Mouse (Mus musculus) megakaryocyte progenitor cell, adult 5-6 weeks (primary cell): ENCODE data around the gene Fastkd2. TPM values are rescaled to one million over a fixed set of nuclear protein-coding genes. Genes with fewer than 3 reads are reported as not detected.
A peak's percentile ranks its signal among the peaks of the same experiment; 100 is the strongest.

Experiments used
- ATAC-seq: replicated peaks from 2 replicates; pipeline ENCODE4 v1.8.0; 2016; ENCODE audit warnings: mild to moderate bottlenecking, moderate TSS enrichment, inconsistent platforms; ENCODE audit not compliant: poor library complexity
- total RNA-seq, 2 experiments: library from RNA; stranded (forward) in 1 of 2; stranded (reverse) in 1 of 2; fragments of 157-497, 149-512 nt in 1 of 2; fragments of 200-1000 nt in 1 of 2; gene quantifications; 2 replicates each; pipeline versions ENCODE4 v1.2.3 to v1.2.4; 2015 to 2017

The Fastkd2 gene
- total RNA-seq (2015) (87.8 and 93.7 TPM in 2 replicates), total RNA-seq (2017) (27.3 and 31.1 TPM in 2 replicates)

GRCm38 (mm10) chr1:63730240-63730771 is at the start of gene Fastkd2, which contains the start of gene Mdh1b:
Fastkd2 (plus strand) TSS chr1:63730614.
Mdh1b (minus strand) TSS chr1:63730318.
- peak; percentile 99 for ATAC-seq

GRCm38 (mm10) chr1:63686827-63687226 is 43.6 kb upstream of the Fastkd2 start, which contains the start of gene Dytn:
Dytn (minus strand) TSS chr1:63686927.
- no peak for ATAC-seq

GRCm38 (mm10) chr1:63696861-63697260 is 33.6 kb upstream of the Fastkd2 start:
- no peak for ATAC-seq

- no peak for ATAC-seq
Observed at GRCm38 (mm10) chr1:63705733-63706132, 24.7 kb upstream of the Fastkd2 start.

- no peak for ATAC-seq
Observed at GRCm38 (mm10) chr1:63708876-63709275, 21.5 kb upstream of the Fastkd2 start.

- ATAC-seq, result no peak
Observed at GRCm38 (mm10) chr1:63720161-63720560, 10.3 kb upstream of the Fastkd2 start.

GRCm38 (mm10) chr1:63729796-63730195 is 618 bp upstream of the Fastkd2 start:
- ATAC-seq, result no peak

GRCm38 (mm10) chr1:63756005-63756404 is 25.6 kb downstream of the Fastkd2 start:
- no peak for ATAC-seq

- ATAC-seq, result peak; percentile 39
Observed at GRCm38 (mm10) chr1:63763212-63763694, 32.8 kb downstream of the Fastkd2 start.

GRCm38 (mm10) chr1:63763881-63764386 is 33.5 kb downstream of the Fastkd2 start:
- no peak for ATAC-seq

GRCm38 (mm10) chr1:63764395-63764794 is 34.0 kb downstream of the Fastkd2 start:
- ATAC-seq, result no peak

GRCm38 (mm10) chr1:63768112-63768511 is 37.7 kb downstream of the Fastkd2 start:
- ATAC-seq, result no peak

- no peak for ATAC-seq
Observed at GRCm38 (mm10) chr1:63769167-63769566, 38.8 kb downstream of the Fastkd2 start, which contains the start of gene 4933402D24Rik. 4933402D24Rik (minus strand) TSS chr1:63769267.

GRCm38 (mm10) chr1:63770309-63770708 is 39.9 kb downstream of the Fastkd2 start:
- no peak for ATAC-seq

GRCm38 (mm10) chr1:63776396-63776795 is 46.0 kb downstream of the Fastkd2 start:
- no peak for ATAC-seq

GRCm38 (mm10) chr1:63776902-63777630 is 46.7 kb downstream of the Fastkd2 start:
- ATAC-seq, result no peak

GRCm38 (mm10) chr1:63794326-63794725 is 63.9 kb downstream of the Fastkd2 start:
- ATAC-seq, result peak; percentile 48

Other genes with a start within 250 kb of the Fastkd2 start
- not detected in 2 replicates for gene Gm39653, start 114.6 kb upstream of the Fastkd2 start, total RNA-seq (2015)
- gene Gm39653, start 114.6 kb upstream of the Fastkd2 start, total RNA-seq (2017), result not detected in 2 replicates
- gene Dytn, start 43.7 kb upstream of the Fastkd2 start, total RNA-seq (2015), result not detected in 2 replicates
- not detected in 2 replicates for gene Dytn, start 43.7 kb upstream of the Fastkd2 start, total RNA-seq (2017)
- not detected in 2 replicates for gene Mdh1b, start 296 bp upstream of the Fastkd2 start, total RNA-seq (2015)
- not detected in 2 replicates for gene Mdh1b, start 296 bp upstream of the Fastkd2 start, total RNA-seq (2017)
- not detected in 2 replicates for gene 4933402D24Rik, start 38.7 kb downstream of the Fastkd2 start, total RNA-seq (2015)
- not detected in 2 replicates for gene 4933402D24Rik, start 38.7 kb downstream of the Fastkd2 start, total RNA-seq (2017)